Mouse (Mus musculus): ENCODE data around the gene Dio1.
A peak's percentile ranks its signal among the peaks of the same experiment; 100 is the strongest.

The Dio1 gene

GRCm38 (mm10) chr4:107247110-107247509 lies 59.9 kb downstream of the Dio1 start:
- no peak for DNase-seq (ENCODE audit: inconsistent age in 2 of 2, low spot score in 1 of 2)

DNA sequence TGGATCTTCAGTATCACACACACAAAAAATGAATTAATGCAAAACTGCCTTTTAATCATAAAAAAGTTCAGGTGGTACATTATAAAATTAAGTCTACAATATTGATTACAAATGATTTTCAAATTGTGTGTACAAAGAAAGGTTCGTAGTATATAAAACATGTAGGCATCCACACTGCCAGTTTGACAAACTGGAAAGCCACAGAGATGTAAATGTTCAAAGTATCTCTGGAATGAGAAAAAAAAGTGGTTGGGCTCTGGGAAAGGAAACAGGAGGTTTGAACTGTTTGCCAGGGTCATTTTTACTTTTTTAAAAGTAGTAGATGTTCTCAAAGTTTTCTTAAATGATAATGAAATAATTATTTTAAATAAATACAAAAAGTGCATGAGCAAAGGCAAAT lies 60.9 kb downstream of the Dio1 start:
- no peak for DNase-seq (ENCODE audit: inconsistent age in 2 of 2, low spot score in 1 of 2)

GRCm38 (mm10) chr4:107245368-107245767 lies 61.6 kb downstream of the Dio1 start:
- peak in 1 of 2 experiments; percentile 56 for DNase-seq (ENCODE audit: inconsistent age in 2 of 2, low spot score in 1 of 2)

GRCm38 (mm10) chr4:107243365-107244333 lies 63.3 kb downstream of the Dio1 start:
- DNase-seq (ENCODE audit: inconsistent age in 2 of 2, low spot score in 1 of 2) = no peak

All from adrenal gland, adult (tissue).